9 mouse cellular contexts compared by ENCODE assay signal in the genomic region with DNA sequence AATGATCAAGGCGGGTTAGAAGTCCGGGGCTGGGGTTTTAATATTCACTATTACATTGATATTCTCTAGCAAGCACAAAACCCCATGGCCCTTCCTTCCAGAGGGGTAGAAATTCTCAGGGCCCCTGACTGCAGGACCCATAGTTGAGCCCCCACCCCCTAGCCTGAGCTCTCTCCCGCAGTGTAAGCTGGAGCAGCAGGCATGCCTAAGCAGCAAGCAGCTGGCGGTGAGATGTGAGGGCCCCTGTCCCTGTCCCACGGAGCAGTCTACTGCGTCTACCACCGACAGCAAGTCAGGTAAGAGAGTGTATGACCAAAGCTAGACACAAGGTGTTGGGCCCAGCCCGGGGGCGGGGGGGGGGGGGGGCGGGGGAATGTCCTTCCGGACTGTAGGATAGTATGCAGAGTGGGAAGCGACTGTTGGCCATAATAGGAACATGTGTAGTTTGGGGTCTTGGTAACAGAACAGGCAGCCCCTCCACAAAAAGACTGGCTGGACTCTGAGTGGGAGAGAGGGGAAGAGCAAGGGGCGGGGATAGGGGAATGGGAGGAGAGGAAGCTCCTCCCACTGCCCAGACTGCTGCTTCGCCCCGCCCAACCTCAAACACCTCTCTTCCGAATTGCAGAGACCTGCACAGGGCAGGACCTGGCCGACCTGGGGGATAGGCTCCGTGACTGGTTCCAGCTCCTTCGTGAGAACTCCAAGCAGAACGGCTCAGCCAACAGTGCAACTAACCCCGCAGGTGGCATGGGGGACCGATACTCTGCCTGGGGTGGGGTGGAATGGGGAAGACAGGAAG. TPM values are rescaled to one million over a fixed set of nuclear protein-coding genes. Genes with fewer than 3 reads are reported as not detected.
DNase-seq lines count a peak whose midpoint lies in the region; ATAC-seq and TF ChIP-seq lines count a peak whose summit lies in the region.
"Had no signal": no experiment of that assay in that cellular context is flagged by ENCODE, and none has a peak within 500 bp of the region (broad histone marks: within the 10 kb centered on the region; RNA-seq: fewer than 3 reads in every experiment).

No protein-coding gene starts in this region.

- 0 out of 2 replicates have a peak, but pooled peaks cover 3% of the 10 kb centered on the region for H3K4me1 ChIP-seq in spleen, adult 2 months (ENCODE audit: control insufficient read depth, insufficient read depth, insufficient read length)
- peaks cover 7% of the 10 kb centered on the region; the same call in 1 of the 2 replicates for H3K4me1 ChIP-seq in liver, embryonic 12.5 days
- H3K4me1 ChIP-seq in stomach, postnatal 0 days (replicated peaks; ENCODE audit: control insufficient read depth, insufficient read depth): no peaks in the 10 kb centered on the region

- H3K4me3 ChIP-seq in spleen, adult 2 months (ENCODE audit: extremely low read depth, insufficient read depth, insufficient read length): peak overlapping the region; percentile 25; the same call in 1 of the 2 replicates
- 0 out of 2 replicates have a peak overlapping the region, but pooled peaks have one; percentile 21 for H3K4me3 ChIP-seq in liver, embryonic 12.5 days
- no peak overlapping the region for H3K4me3 ChIP-seq in stomach, postnatal 0 days (ENCODE audit: low read depth, low read length)

- no peak for TF ChIP-seq POLR2A in spleen, adult 2 months (IDR thresholded peaks at IDR 0.05; ENCODE audit: low read depth, low read length)

- H3K9ac ChIP-seq in liver, embryonic 12.5 days: no peak overlapping the region
- H3K9ac ChIP-seq in stomach, postnatal 0 days (ENCODE audit: low read length): no peak overlapping the region

- TF ChIP-seq EP300 in stomach, postnatal 0 days (optimal IDR thresholded peaks at IDR 0.05): no peak

- ATAC-seq in CD4-positive, CD25-positive, alpha-beta regulatory T cell, adult 4 months: no peak
- peak; percentile 49 for ATAC-seq in liver, embryonic 12.5 days
- ATAC-seq in stomach, postnatal 0 days (ENCODE audit: low FRiP score, low TSS enrichment): peak; percentile 70

- H3K9me3 ChIP-seq in liver, embryonic 12.5 days (replicated peaks): no peaks in the 10 kb centered on the region
- H3K9me3 ChIP-seq in stomach, postnatal 0 days (ENCODE audit: control insufficient read depth, low read length): no peaks in the 10 kb centered on the region

- no peak overlapping the region for H3K27ac ChIP-seq in spleen, adult 2 months (ENCODE audit: insufficient read depth, low read length)
- no peak overlapping the region for H3K27ac ChIP-seq in liver, embryonic 12.5 days
- H3K27ac ChIP-seq in stomach, postnatal 0 days (replicated peaks): no peak overlapping the region

- no peak for TF ChIP-seq CTCF in spleen, adult 2 months (IDR thresholded peaks at IDR 0.05; ENCODE audit: extremely low read depth, insufficient read depth, insufficient read length, insufficient replicate concordance)
- TF ChIP-seq CTCF in stomach, postnatal 0 days (IDR thresholded peaks at IDR 0.05; ENCODE audit: low read depth): no peak

- 39% methylated on average over 21 of the region's 22 CpGs for WGBS in spleen, adult 2 months
- 22% methylated on average over 22 of the region's 22 CpGs for WGBS in liver, embryonic 12.5 days (ENCODE audit: insufficient replicate concordance)
- WGBS in stomach, postnatal 0 days: 22% methylated on average over 20 of the region's 22 CpGs

- H3K36me3 ChIP-seq in spleen, adult 2 months (ENCODE audit: control insufficient read depth, insufficient read depth, low read length): no peaks in the 10 kb centered on the region
- H3K36me3 ChIP-seq in liver, embryonic 12.5 days: no peaks in the 10 kb centered on the region
- no peaks in the 10 kb centered on the region for H3K36me3 ChIP-seq in stomach, postnatal 0 days (ENCODE audit: control insufficient read depth, insufficient read depth, low read length)

- no peaks in the 10 kb centered on the region for H3K27me3 ChIP-seq in spleen, adult 2 months (ENCODE audit: control insufficient read depth, insufficient read depth, low read length)
- peaks cover 13% of the 10 kb centered on the region for H3K27me3 ChIP-seq in liver, embryonic 12.5 days (replicated peaks)
- H3K27me3 ChIP-seq in stomach, postnatal 0 days (ENCODE audit: control insufficient read depth, insufficient read depth, low read length): no peaks in the 10 kb centered on the region

- DNase-seq in CD4-positive, CD25-positive, alpha-beta regulatory T cell, adult 2 months (ENCODE audit: low read depth, low spot score): peak; percentile 48
- no peak for DNase-seq in spleen, adult 2 months (ENCODE audit: low read depth in 1 of 2, low spot score in 2 of 2)
- DNase-seq in spleen, postnatal 14 days (ENCODE audit: low spot score in 2 of 2): no peak
- DNase-seq in stomach, postnatal 0 days (ENCODE audit: low spot score): peak; percentile 60
- DNase-seq in ovary, postnatal 10 days (ENCODE audit: low spot score): no peak
- no peak for DNase-seq in cerebellum, adult 11 months
- DNase-seq: kidney, adult 9 months had no signal

- H3K4me2 ChIP-seq in liver, embryonic 12.5 days: peak overlapping the region; percentile 53
- peak overlapping the region; percentile 36; the same call in 1 of the 2 replicates for H3K4me2 ChIP-seq in stomach, postnatal 0 days (replicated peaks; ENCODE audit: low read depth)

RNA-seq across cellular contexts. Expression of gene Spock2, which starts 19.7 kb away (rescaled TPM):
- polyA plus RNA-seq in CD4-positive, CD25-positive, alpha-beta regulatory T cell, adult 4 months (2017; shearing (Covaris generic)): 1 to 10 TPM; 5.9 to 6.7 TPM
- 2.4 and 2.7 TPM in 2 replicates for polyA plus RNA-seq in spleen, adult 2 months (2012; rRNA removed)
- polyA plus RNA-seq in liver, embryonic 12.5 days (2016; fragmentation: Nextera tagmentation; extraction: Ambion mirVana): 0.10 and 0.13 TPM in 2 replicates
- 3.6 and 4.1 TPM in 2 replicates for polyA plus RNA-seq in stomach, postnatal 0 days (2015; fragmentation: Nextera tagmentation; extraction: Ambion mirVana)

Comparison
In these comparisons a context has a peak if more than half of its experiments do, and no peak if none do; other contexts are left out.
1. DNase-seq: peak in CD4-positive, CD25-positive, alpha-beta regulatory T cell, adult 2 months (single experiment) and stomach, postnatal 0 days (single experiment); none in spleen, adult 2 months (0 of 2), spleen, postnatal 14 days (0 of 2), ovary, postnatal 10 days (single experiment) and cerebellum, adult 11 months (single experiment).